Mouse (Mus musculus) liver, embryonic 15.5 days (tissue): Measurements from ENCODE around the gene Rapgef2. TPM values are rescaled to one million over a fixed set of nuclear protein-coding genes. Genes with fewer than 3 reads are reported as not detected.

Experiments
- ATAC-seq: fragments of 200-750 bp; cut with Nextera tagmentation; 2 replicates; pipeline ENCODE4 v1.8.0; 2017; ENCODE audit warnings: moderate number of reproducible peaks, mild to moderate bottlenecking, moderate library complexity; ENCODE audit not compliant: insufficient read depth
- H3K27ac ChIP-seq: fragments of 300-500 bp; sonication (generic); replicated peaks from 2 replicates; pipeline ENCODE4 v1.5.1; 2015; ENCODE audit warnings: mild to moderate bottlenecking, inconsistent platforms
- H3K27me3 ChIP-seq: fragments of 300-500 bp; sonication (generic); 2 replicates; pipeline ENCODE4 v1.6.1; 2015; ENCODE audit warnings: mild to moderate bottlenecking, inconsistent platforms
- H3K36me3 ChIP-seq: fragments of 300-500 bp; sonication (generic); replicated peaks from 2 replicates; pipeline ENCODE4 v1.6.1; 2015; ENCODE audit warnings: moderate library complexity, mild to moderate bottlenecking, inconsistent platforms
- H3K4me1 ChIP-seq: fragments of 300-500 bp; sonication (generic); replicated peaks from 2 replicates; pipeline ENCODE4 v1.6.1; 2015; ENCODE audit warnings: inconsistent platforms
- H3K4me2 ChIP-seq: fragments of 300-500 bp; sonication (generic); 2 replicates; pipeline ENCODE4 v1.6.1; 2015; ENCODE audit warnings: moderate library complexity, mild to moderate bottlenecking, inconsistent platforms
- H3K4me3 ChIP-seq: fragments of 300-500 bp; sonication (generic); replicated peaks from 2 replicates; pipeline ENCODE4 v1.5.1; 2015; ENCODE audit warnings: mild to moderate bottlenecking, inconsistent platforms
- H3K9ac ChIP-seq: fragments of 300-500 bp; sonication (generic); 2 replicates; pipeline ENCODE4 v1.6.1; 2015; ENCODE audit warnings: moderate library complexity, mild to moderate bottlenecking, inconsistent platforms
- H3K9me3 ChIP-seq: fragments of 300-500 bp; sonication (generic); replicated peaks from 2 replicates; pipeline ENCODE4 v1.6.1; 2016; ENCODE audit warnings: inconsistent platforms
- WGBS: fragments of 180-500 bp; shearing (Covaris S2); methylation state at CpG from one replicate; pipeline ENCODE4 v1.1.7; 2015; ENCODE audit warnings: mixed read lengths; ENCODE audit not compliant: insufficient replicate concordance; 5-methylcytosine and 5-hydroxymethylcytosine counted together
- polyA plus RNA-seq: library from polyadenylated mRNA; unstranded; fragments of >200 nt; fragmentation: Nextera tagmentation; extraction: Ambion mirVana; gene quantifications from 2 replicates; pipeline ENCODE4 v1.2.1, GENCODE M21; 2015

Rapgef2 gene
- polyA plus RNA-seq, 1 experiment from 2014 or later: 1.0 TPM

- no peak overlapping the region for H3K4me2 ChIP-seq
- WGBS: 22% methylated on average over 11 of the region's 11 CpGs
- ATAC-seq: peak; percentile 42; the same call in 1 of the 2 replicates
Measured at GRCm38 (mm10) chr3:79202275-79203153, 83.8 kb downstream of the Rapgef2 start.

DNA sequence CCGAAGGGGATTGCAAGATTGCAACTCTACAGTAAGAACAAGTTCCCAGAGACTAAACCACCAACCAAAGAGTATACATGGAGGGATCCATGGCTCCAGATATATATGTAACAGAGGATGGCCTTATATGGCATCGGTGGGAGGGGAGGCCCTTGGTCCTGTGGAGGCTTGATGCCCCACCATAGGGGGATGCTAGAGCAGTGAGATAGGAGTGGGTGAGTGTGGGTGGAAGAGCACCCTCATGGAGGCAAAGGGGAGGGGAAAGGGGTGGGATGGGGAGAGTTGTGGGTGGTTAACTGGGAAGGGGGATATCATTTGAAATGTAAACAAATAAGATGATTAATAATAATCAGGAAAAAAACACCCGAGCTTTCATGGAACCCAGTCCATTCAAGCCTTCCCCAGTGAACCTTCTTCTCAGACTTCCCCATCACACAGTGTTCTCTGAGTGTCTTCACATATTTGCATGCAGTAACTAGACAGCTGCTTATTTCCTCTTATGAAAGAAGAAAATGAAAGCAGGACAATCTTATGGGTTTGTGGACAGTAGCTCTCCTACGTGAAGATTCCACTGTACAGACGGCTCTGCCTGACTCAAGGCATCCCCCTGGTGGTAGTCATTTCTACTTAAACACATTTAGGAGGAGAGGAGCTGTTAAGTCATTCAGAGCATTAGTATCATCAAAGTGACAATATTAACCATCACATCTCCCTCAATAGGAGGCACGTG lies 89.4 kb downstream of the Rapgef2 start:
- no peaks in the 10 kb centered on the region for H3K36me3 ChIP-seq
- H3K9ac ChIP-seq: no peak overlapping the region
- no peak overlapping the region for H3K4me3 ChIP-seq
- no peaks in the 10 kb centered on the region for H3K27me3 ChIP-seq
- no peak for ATAC-seq
- H3K9me3 ChIP-seq: no peaks in the 10 kb centered on the region
- no peak overlapping the region for H3K4me2 ChIP-seq
- no peak overlapping the region for H3K27ac ChIP-seq
- no peaks in the 10 kb centered on the region for H3K4me1 ChIP-seq
- 33% methylated on average over 6 of the region's 6 CpGs for WGBS

More at GRCm38 (mm10) chr3:79202275-79203153, 83.8 kb downstream of the Rapgef2 start:
- Histone ChIP-seq H3K9ac (no peak overlapping the region; the same call in 1 of the 2 replicates), H3K4me1 (peaks cover 11% of the 10 kb centered on the region; the same call in 1 of the 2 replicates), H3K36me3 (no peaks in the 10 kb centered on the region), H3K27ac (no peak overlapping the region), H3K4me3 (no peak overlapping the region), H3K27me3 (no peaks in the 10 kb centered on the region), H3K9me3 (no peaks in the 10 kb centered on the region)

- WGBS: 66% methylated on average over 9 of the region's 9 CpGs
- no peak for ATAC-seq
Measured at GRCm38 (mm10) chr3:79195280-79195679, 91.0 kb downstream of the Rapgef2 start.

DNA sequence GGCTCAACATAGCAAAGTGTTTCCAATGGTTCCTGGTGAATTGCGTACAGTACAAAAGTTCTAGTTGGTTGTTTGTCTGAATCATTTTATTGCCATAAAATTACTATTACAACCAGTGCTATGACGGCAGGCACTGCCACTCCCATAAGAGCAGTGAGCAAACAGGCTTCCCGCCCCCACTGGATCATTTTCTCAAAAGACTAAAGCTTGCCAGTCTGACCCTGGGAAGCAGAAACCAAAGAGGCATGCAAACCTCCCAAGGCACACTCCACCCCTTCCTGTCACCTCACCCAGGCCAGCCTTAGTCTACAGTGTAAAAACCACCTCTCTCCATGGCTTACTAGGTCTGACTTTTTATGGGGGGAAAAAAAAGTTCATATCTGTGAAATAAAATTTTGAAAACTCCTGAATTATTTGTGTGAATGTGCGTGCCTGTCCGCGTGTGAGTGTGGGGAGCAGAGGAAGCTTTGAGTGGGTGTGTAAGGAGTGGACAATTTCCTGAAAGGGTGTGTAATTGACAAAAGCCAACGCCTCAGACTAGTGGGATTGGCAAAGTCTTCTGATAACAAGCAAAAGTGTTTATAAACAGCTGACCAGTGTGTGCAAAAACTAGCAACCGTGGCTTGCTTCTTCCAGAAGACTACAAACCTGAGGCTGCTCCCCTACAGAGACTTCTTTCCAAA lies 92.1 kb downstream of the Rapgef2 start:
- WGBS: 48% methylated on average over 8 of the region's 8 CpGs
- H3K4me3 ChIP-seq: no peak overlapping the region
- no peaks in the 10 kb centered on the region for H3K4me1 ChIP-seq
- no peak overlapping the region for H3K4me2 ChIP-seq
- no peak overlapping the region for H3K9ac ChIP-seq
- no peak overlapping the region for H3K27ac ChIP-seq
- H3K36me3 ChIP-seq: no peaks in the 10 kb centered on the region
- no peaks in the 10 kb centered on the region for H3K9me3 ChIP-seq
- H3K27me3 ChIP-seq: no peaks in the 10 kb centered on the region
- ATAC-seq: no peak

More at GRCm38 (mm10) chr3:79195280-79195679, 91.0 kb downstream of the Rapgef2 start:
- H3K36me3 ChIP-seq: no peaks in the 10 kb centered on the region
- H3K9me3 ChIP-seq: no peaks in the 10 kb centered on the region
- no peak overlapping the region for H3K9ac ChIP-seq
- no peak overlapping the region for H3K4me3 ChIP-seq
- no peak overlapping the region for H3K4me2 ChIP-seq
- no peaks in the 10 kb centered on the region for H3K27me3 ChIP-seq
- H3K27ac ChIP-seq: no peak overlapping the region
- H3K4me1 ChIP-seq: no peaks in the 10 kb centered on the region

- Histone ChIP-seq H3K9ac (no peak overlapping the region), H3K4me2 (no peak overlapping the region), H3K36me3 (no peaks in the 10 kb centered on the region), H3K4me1 (no peaks in the 10 kb centered on the region), H3K27me3 (no peaks in the 10 kb centered on the region), H3K27ac (no peak overlapping the region), H3K4me3 (no peak overlapping the region), H3K9me3 (no peaks in the 10 kb centered on the region)
- WGBS: 49% methylated on average over 4 of the region's 4 CpGs
- ATAC-seq: no peak
Measured at GRCm38 (mm10) chr3:79193001-79193400, 93.3 kb downstream of the Rapgef2 start.

DNA sequence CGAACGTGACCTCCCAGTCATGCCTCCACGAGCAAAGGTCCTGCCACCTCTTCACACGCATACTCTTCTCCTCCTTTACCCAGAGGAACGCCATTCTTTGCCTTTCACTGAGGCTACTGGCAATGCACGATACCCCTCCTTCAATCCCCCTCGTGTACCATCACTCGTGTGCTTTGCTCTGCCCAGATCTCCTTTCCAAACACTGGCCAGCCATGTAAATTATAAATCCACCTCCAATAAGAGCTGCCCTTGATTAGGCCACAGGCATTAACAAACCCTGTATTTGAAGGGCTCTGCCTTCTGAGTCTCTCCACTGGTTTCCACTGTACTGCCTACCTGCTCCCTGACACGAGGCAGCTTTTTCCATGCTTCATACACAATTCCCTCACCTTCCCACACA lies 94.3 kb downstream of the Rapgef2 start:
- no peak overlapping the region for H3K4me2 ChIP-seq
- no peak overlapping the region for H3K9ac ChIP-seq
- ATAC-seq: no peak
- H3K27me3 ChIP-seq: no peaks in the 10 kb centered on the region
- no peak overlapping the region for H3K27ac ChIP-seq
- H3K4me3 ChIP-seq: no peak overlapping the region
- H3K36me3 ChIP-seq: no peaks in the 10 kb centered on the region
- no peaks in the 10 kb centered on the region for H3K9me3 ChIP-seq
- H3K4me1 ChIP-seq: no peaks in the 10 kb centered on the region
- 74% methylated on average over 9 of the region's 9 CpGs for WGBS

- Histone ChIP-seq H3K27ac (no peak overlapping the region), H3K4me3 (no peak overlapping the region), H3K9me3 (no peaks in the 10 kb centered on the region), H3K36me3 (no peaks in the 10 kb centered on the region), H3K4me2 (no peak overlapping the region), H3K27me3 (no peaks in the 10 kb centered on the region), H3K9ac (no peak overlapping the region), H3K4me1 (no peaks in the 10 kb centered on the region)
- WGBS: 82% methylated on average over 11 of the region's 11 CpGs
- no peak for ATAC-seq
Measured at GRCm38 (mm10) chr3:79191471-79191870, 94.8 kb downstream of the Rapgef2 start.

DNA sequence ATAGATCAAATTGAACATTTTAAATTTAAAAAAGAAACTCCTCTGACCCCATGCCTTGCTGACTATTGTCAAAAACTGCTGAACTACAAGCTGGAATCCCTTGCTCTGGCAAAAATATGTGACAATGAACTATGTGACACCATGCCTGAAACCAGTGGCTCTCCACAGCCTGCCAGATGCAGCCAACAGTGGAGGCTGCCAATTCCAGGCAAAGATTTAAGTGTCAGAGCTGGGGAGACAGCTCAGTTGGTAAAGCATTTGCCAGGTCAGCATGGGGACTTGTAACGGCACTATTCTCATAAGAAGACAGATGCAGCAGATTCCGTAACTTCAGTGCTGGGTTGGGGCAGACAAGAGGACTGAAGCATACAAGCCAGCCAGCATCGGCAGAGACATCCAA lies 95.9 kb downstream of the Rapgef2 start:
- no peak for ATAC-seq
- Histone ChIP-seq H3K36me3 (no peaks in the 10 kb centered on the region), H3K4me3 (no peak overlapping the region), H3K4me1 (no peaks in the 10 kb centered on the region), H3K27me3 (no peaks in the 10 kb centered on the region), H3K4me2 (no peak overlapping the region), H3K27ac (no peak overlapping the region), H3K9me3 (no peaks in the 10 kb centered on the region), H3K9ac (no peak overlapping the region)
- WGBS: 77% methylated on average over 3 of the region's 3 CpGs

- Histone ChIP-seq H3K27me3 (no peaks in the 10 kb centered on the region), H3K4me1 (no peaks in the 10 kb centered on the region), H3K36me3 (no peaks in the 10 kb centered on the region), H3K9me3 (no peaks in the 10 kb centered on the region), H3K9ac (no peak overlapping the region), H3K4me2 (no peak overlapping the region), H3K27ac (no peak overlapping the region), H3K4me3 (no peak overlapping the region)
- no peak for ATAC-seq
- 71% methylated on average over 1 of the region's 1 CpGs for WGBS
Measured at GRCm38 (mm10) chr3:79187912-79188311, 98.4 kb downstream of the Rapgef2 start.

DNA sequence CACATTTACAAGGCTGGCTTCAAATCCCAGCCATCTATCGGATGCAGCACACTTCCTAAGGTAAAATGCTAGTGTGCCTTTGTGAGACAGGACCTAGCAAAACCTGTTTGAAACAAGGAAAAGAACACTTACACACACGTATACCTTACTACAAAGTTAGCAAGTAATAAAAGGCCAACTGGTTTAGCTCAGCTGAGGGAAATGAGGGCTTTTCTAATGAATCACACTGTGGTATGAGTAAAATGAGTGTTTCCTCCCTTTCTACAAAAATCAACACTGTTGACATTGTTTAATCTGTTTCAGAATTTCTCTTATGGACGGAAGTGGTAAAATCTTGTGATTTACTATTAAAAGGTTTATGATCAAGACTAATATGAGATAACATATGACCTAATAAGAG lies 104.0 kb downstream of the Rapgef2 start:
- H3K9ac ChIP-seq: no peak overlapping the region
- H3K4me3 ChIP-seq: no peak overlapping the region
- 69% methylated on average over 3 of the region's 3 CpGs for WGBS
- no peak overlapping the region for H3K27ac ChIP-seq
- peaks cover 14% of the 10 kb centered on the region for H3K4me1 ChIP-seq
- no peaks in the 10 kb centered on the region for H3K36me3 ChIP-seq
- H3K4me2 ChIP-seq: no peak overlapping the region
- H3K27me3 ChIP-seq: no peaks in the 10 kb centered on the region
- no peaks in the 10 kb centered on the region for H3K9me3 ChIP-seq
- no peak for ATAC-seq
